Mouse (Mus musculus): ENCODE measurements around the gene Gm853. TPM values are rescaled to one million over a fixed set of nuclear protein-coding genes. Genes with fewer than 3 reads are reported as not detected.
A peak's percentile ranks its signal among the peaks of the same experiment; 100 is the strongest.

The Gm853 gene
- total and polyA plus RNA-seq, 3 experiments, result 0.05 TPM; not detected in 2

- DNase-seq (ENCODE audit: low spot score) (peak; percentile 70), ATAC-seq (ENCODE audit: extremely low read depth, insufficient number of reproducible peaks, low FRiP score, poor library complexity, severe bottlenecking) (peak; percentile 34; the same call in 1 of the 2 replicates)
- Histone ChIP-seq H3K27me3 (ENCODE audit: insufficient read depth, low read length) (peaks cover 18% of the 10 kb centered on the region), H3K9me3 (replicated peaks) (no peaks in the 10 kb centered on the region), H3K4me3 (ENCODE audit: low read depth, low read length) (no peak overlapping the region), H3K36me3 (replicated peaks) (no peaks in the 10 kb centered on the region), H3K4me1 (ENCODE audit: insufficient read depth, low read depth, low read length) (peaks cover 6% of the 10 kb centered on the region)
- TF ChIP-seq GATA2 (IDR thresholded peaks at IDR 0.05; ENCODE audit: borderline replicate concordance, low read depth, low read length), result no peak
- TF ChIP-seq GATA1 (IDR thresholded peaks at IDR 0.05; ENCODE audit: borderline replicate concordance, low read length), result no peak
- no peak for TF ChIP-seq POLR2AphosphoS5 (IDR thresholded peaks at IDR 0.05; ENCODE audit: insufficient replicate concordance, low read depth, low read length)
- TF ChIP-seq CTCF (IDR thresholded peaks at IDR 0.05; ENCODE audit: low read depth, low read length), result peak; percentile 77
- TF ChIP-seq TAL1 (conservative IDR thresholded peaks at IDR 0.05; ENCODE audit: low read depth, low read length), result no peak
Measured at GRCm38 (mm10) chr4:130188806-130189297, 33.3 kb downstream of the Gm853 start.

GRCm38 (mm10) chr4:130186891-130187290, 35.3 kb downstream of the Gm853 start:
- TF ChIP-seq POLR2AphosphoS5 (IDR thresholded peaks at IDR 0.05; ENCODE audit: insufficient replicate concordance, low read depth, low read length) (no peak), TAL1 (conservative IDR thresholded peaks at IDR 0.05; ENCODE audit: low read depth, low read length) (no peak), GATA1 (IDR thresholded peaks at IDR 0.05; ENCODE audit: borderline replicate concordance, low read length) (no peak), GATA2 (IDR thresholded peaks at IDR 0.05; ENCODE audit: borderline replicate concordance, low read depth, low read length) (no peak), CTCF (IDR thresholded peaks at IDR 0.05; ENCODE audit: low read depth, low read length) (no peak)
- Histone ChIP-seq H3K36me3 (replicated peaks) (no peaks in the 10 kb centered on the region), H3K4me3 (ENCODE audit: low read depth, low read length) (no peak overlapping the region), H3K4me1 (ENCODE audit: insufficient read depth, low read depth, low read length) (peaks cover 6% of the 10 kb centered on the region), H3K27me3 (ENCODE audit: insufficient read depth, low read length) (peaks cover 22% of the 10 kb centered on the region), H3K9me3 (replicated peaks) (no peaks in the 10 kb centered on the region)
- DNase-seq (ENCODE audit: low spot score) (no peak), ATAC-seq (ENCODE audit: extremely low read depth, insufficient number of reproducible peaks, low FRiP score, poor library complexity, severe bottlenecking) (no peak)

GRCm38 (mm10) chr4:130186450-130186849, 35.8 kb downstream of the Gm853 start:
- no peak for TF ChIP-seq GATA2 (IDR thresholded peaks at IDR 0.05; ENCODE audit: borderline replicate concordance, low read depth, low read length)
- TF ChIP-seq CTCF (IDR thresholded peaks at IDR 0.05; ENCODE audit: low read depth, low read length), result no peak
- no peak for TF ChIP-seq POLR2AphosphoS5 (IDR thresholded peaks at IDR 0.05; ENCODE audit: insufficient replicate concordance, low read depth, low read length)
- TF ChIP-seq GATA1 (IDR thresholded peaks at IDR 0.05; ENCODE audit: borderline replicate concordance, low read length), result no peak
- TF ChIP-seq TAL1 (conservative IDR thresholded peaks at IDR 0.05; ENCODE audit: low read depth, low read length), result no peak
- no peak for ATAC-seq (ENCODE audit: extremely low read depth, insufficient number of reproducible peaks, low FRiP score, poor library complexity, severe bottlenecking)
- Histone ChIP-seq H3K36me3 (replicated peaks) (no peaks in the 10 kb centered on the region), H3K27me3 (ENCODE audit: insufficient read depth, low read length) (peaks cover 25% of the 10 kb centered on the region), H3K4me3 (ENCODE audit: low read depth, low read length) (no peak overlapping the region), H3K9me3 (replicated peaks) (no peaks in the 10 kb centered on the region), H3K4me1 (ENCODE audit: insufficient read depth, low read depth, low read length) (peaks cover 6% of the 10 kb centered on the region)
- DNase-seq (ENCODE audit: low spot score), result no peak

- no peak for TF ChIP-seq TAL1 (conservative IDR thresholded peaks at IDR 0.05; ENCODE audit: low read depth, low read length)
- TF ChIP-seq POLR2AphosphoS5 (IDR thresholded peaks at IDR 0.05; ENCODE audit: insufficient replicate concordance, low read depth, low read length), result no peak
- TF ChIP-seq GATA1 (IDR thresholded peaks at IDR 0.05; ENCODE audit: borderline replicate concordance, low read length), result no peak
- no peak for TF ChIP-seq GATA2 (IDR thresholded peaks at IDR 0.05; ENCODE audit: borderline replicate concordance, low read depth, low read length)
- no peak for TF ChIP-seq CTCF (IDR thresholded peaks at IDR 0.05; ENCODE audit: low read depth, low read length)
- H3K9me3 ChIP-seq (replicated peaks), result no peaks in the 10 kb centered on the region
- no peak for ATAC-seq (ENCODE audit: extremely low read depth, insufficient number of reproducible peaks, low FRiP score, poor library complexity, severe bottlenecking)
- peaks cover 4% of the 10 kb centered on the region for H3K4me1 ChIP-seq (ENCODE audit: insufficient read depth, low read depth, low read length)
- no peaks in the 10 kb centered on the region for H3K36me3 ChIP-seq (replicated peaks)
- no peak overlapping the region for H3K4me3 ChIP-seq (ENCODE audit: low read depth, low read length)
- DNase-seq (ENCODE audit: low spot score), result no peak
- peaks cover 30% of the 10 kb centered on the region for H3K27me3 ChIP-seq (ENCODE audit: insufficient read depth, low read length)
Measured at GRCm38 (mm10) chr4:130183879-130184278, 38.3 kb downstream of the Gm853 start.

GRCm38 (mm10) chr4:130183023-130183422, 39.2 kb downstream of the Gm853 start:
- Histone ChIP-seq H3K9me3 (replicated peaks) (no peaks in the 10 kb centered on the region), H3K27me3 (ENCODE audit: insufficient read depth, low read length) (peaks cover 36% of the 10 kb centered on the region), H3K4me3 (ENCODE audit: low read depth, low read length) (no peak overlapping the region), H3K36me3 (replicated peaks) (no peaks in the 10 kb centered on the region), H3K4me1 (ENCODE audit: insufficient read depth, low read depth, low read length) (no peaks in the 10 kb centered on the region)
- ATAC-seq (ENCODE audit: extremely low read depth, insufficient number of reproducible peaks, low FRiP score, poor library complexity, severe bottlenecking) (no peak), DNase-seq (ENCODE audit: low spot score) (no peak)
- TF ChIP-seq POLR2AphosphoS5 (IDR thresholded peaks at IDR 0.05; ENCODE audit: insufficient replicate concordance, low read depth, low read length), result no peak
- no peak for TF ChIP-seq GATA2 (IDR thresholded peaks at IDR 0.05; ENCODE audit: borderline replicate concordance, low read depth, low read length)
- no peak for TF ChIP-seq CTCF (IDR thresholded peaks at IDR 0.05; ENCODE audit: low read depth, low read length)
- TF ChIP-seq GATA1 (IDR thresholded peaks at IDR 0.05; ENCODE audit: borderline replicate concordance, low read length), result no peak

GRCm38 (mm10) chr4:130181886-130182285, 40.3 kb downstream of the Gm853 start:
- ATAC-seq (ENCODE audit: extremely low read depth, insufficient number of reproducible peaks, low FRiP score, poor library complexity, severe bottlenecking) (no peak), DNase-seq (ENCODE audit: low spot score) (no peak)
- H3K4me3 ChIP-seq (ENCODE audit: low read depth, low read length), result no peak overlapping the region
- H3K36me3 ChIP-seq (replicated peaks), result no peaks in the 10 kb centered on the region
- H3K4me1 ChIP-seq (ENCODE audit: insufficient read depth, low read depth, low read length), result no peaks in the 10 kb centered on the region
- H3K27me3 ChIP-seq (ENCODE audit: insufficient read depth, low read length), result peaks cover 40% of the 10 kb centered on the region
- TF ChIP-seq GATA2 (IDR thresholded peaks at IDR 0.05; ENCODE audit: borderline replicate concordance, low read depth, low read length) (no peak), TAL1 (conservative IDR thresholded peaks at IDR 0.05; ENCODE audit: low read depth, low read length) (no peak), GATA1 (IDR thresholded peaks at IDR 0.05; ENCODE audit: borderline replicate concordance, low read length) (no peak), POLR2AphosphoS5 (IDR thresholded peaks at IDR 0.05; ENCODE audit: insufficient replicate concordance, low read depth, low read length) (no peak), CTCF (IDR thresholded peaks at IDR 0.05; ENCODE audit: low read depth, low read length) (no peak)
- H3K9me3 ChIP-seq (replicated peaks), result no peaks in the 10 kb centered on the region
